Mouse (Mus musculus) thymus, postnatal 4 days (tissue): ENCODE results near the gene Noc3l.
A peak's percentile ranks its signal among the peaks of the same experiment; 100 is the strongest.

Experiments used
- DNase-seq: peaks from one replicate; pipeline ENCODE4 v3.0.0; 2021

The Noc3l gene

GRCm38 (mm10) chr19:38758056-38758455, 61.0 kb downstream of the Noc3l start:
- no peak for DNase-seq

GRCm38 (mm10) chr19:38757161-38757560, 61.9 kb downstream of the Noc3l start:
- DNase-seq = no peak

- no peak for DNase-seq
Observed at GRCm38 (mm10) chr19:38750192-38750591, 68.8 kb downstream of the Noc3l start.

- DNase-seq = no peak
Observed at GRCm38 (mm10) chr19:38746492-38747014, 72.5 kb downstream of the Noc3l start.

- peak; percentile 11 for DNase-seq
Observed at GRCm38 (mm10) chr19:38745810-38746491, 73.1 kb downstream of the Noc3l start.

GRCm38 (mm10) chr19:38744546-38744945, 74.5 kb downstream of the Noc3l start:
- DNase-seq = no peak
